Mouse (Mus musculus) ES-Bruce4 (cell line): ENCODE measurements around the gene Cenpb. TPM values are rescaled to one million over a fixed set of nuclear protein-coding genes. Genes with fewer than 3 reads are reported as not detected.

Source experiments
- H3K27ac ChIP-seq: 2 replicates; pipeline ENCODE4 v1.5.1; 2012; ENCODE audit warnings: low read length, inconsistent platforms; ENCODE audit not compliant: insufficient read depth
- H3K27me3 ChIP-seq: 2 replicates; pipeline ENCODE4 v1.6.1; 2012; ENCODE audit warnings: mild to moderate bottlenecking, low read length, inconsistent platforms; ENCODE audit not compliant: control insufficient read depth, poor library complexity, insufficient read depth, severe bottlenecking
- H3K36me3 ChIP-seq: 2 replicates; pipeline ENCODE4 v1.6.1; 2012; ENCODE audit warnings: inconsistent platforms, mild to moderate bottlenecking, low read length, moderate library complexity; ENCODE audit not compliant: control insufficient read depth, poor library complexity, insufficient read depth, severe bottlenecking
- H3K4me1 ChIP-seq: one replicate; pipeline ENCODE4 v1.8.1; 2011; ENCODE audit warnings: low read length; ENCODE audit not compliant: control insufficient read depth, insufficient read depth
- H3K4me3 ChIP-seq: 2 replicates; pipeline ENCODE4 v1.5.1; 2011; ENCODE audit warnings: low read depth, mild to moderate bottlenecking, low read length
- H3K9ac ChIP-seq: 2 replicates; pipeline ENCODE4 v1.6.1; 2012; ENCODE audit warnings: low read depth, mild to moderate bottlenecking, inconsistent platforms; ENCODE audit not compliant: poor library complexity, severe bottlenecking
- H3K9me3 ChIP-seq: replicated peaks from 2 replicates; pipeline ENCODE4 v1.6.1; 2012; ENCODE audit warnings: mild to moderate bottlenecking, low read length, inconsistent platforms; ENCODE audit not compliant: control insufficient read depth, poor library complexity, insufficient read depth, severe bottlenecking
- CTCF ChIP-seq: IDR thresholded peaks from one replicate; pipeline ENCODE4 v1.8.1; 2011; ENCODE audit warnings: low read depth, low read length
- EP300 ChIP-seq: IDR thresholded peaks from 2 replicates; pipeline ENCODE4 v1.6.1; 2011; ENCODE audit warnings: low read depth, low read length; ENCODE audit not compliant: insufficient read depth
- POLR2A ChIP-seq: IDR thresholded peaks from one replicate; pipeline ENCODE4 v1.8.1; 2011; ENCODE audit warnings: low read length; ENCODE audit not compliant: insufficient read depth
- polyA plus RNA-seq: library from polyadenylated mRNA; stranded (reverse); fragments of >200 nt; gene quantifications from 2 replicates; pipeline ENCODE4 v1.2.4, GENCODE M21; 2011; ENCODE audit warnings: low read depth; ENCODE audit not compliant: missing spikeins, insufficient read depth, insufficient read length

Cenpb gene
- polyA plus RNA-seq, 1 experiment: 12.2 TPM

DNA sequence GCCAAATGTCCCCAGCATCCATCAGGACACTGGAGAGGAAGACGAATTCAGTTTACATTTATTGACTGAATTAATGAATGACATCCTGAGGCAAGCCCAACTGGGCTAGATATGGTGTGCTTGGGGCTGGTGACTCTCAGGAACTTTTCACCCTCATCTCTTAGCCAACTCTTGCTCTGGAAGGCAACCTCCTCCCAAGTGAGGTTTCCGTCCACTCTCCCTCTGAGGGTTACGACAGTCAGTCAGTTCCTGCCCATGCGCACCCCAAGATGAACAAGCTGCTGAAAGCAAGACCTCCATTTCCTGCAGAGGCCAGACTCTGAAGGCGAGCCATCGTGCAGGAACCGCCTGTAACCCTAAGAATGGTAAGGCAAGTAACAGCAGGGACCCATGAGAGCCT, 22.9 kb downstream of the Cenpb start:
- Histone ChIP-seq H3K9ac (no peak overlapping the region), H3K27ac (no peak overlapping the region), H3K9me3 (no peaks in the 10 kb centered on the region), H3K4me1 (peaks cover 1% of the 10 kb centered on the region), H3K4me3 (no peak overlapping the region), H3K27me3 (no peaks in the 10 kb centered on the region), H3K36me3 (no peaks in the 10 kb centered on the region; the same call in 1 of the 2 replicates)
- TF ChIP-seq CTCF (no peak), EP300 (no peak), POLR2A (no peak)

- Histone ChIP-seq H3K36me3 (peaks cover 13% of the 10 kb centered on the region), H3K9ac (no peak overlapping the region), H3K4me1 (peaks cover 6% of the 10 kb centered on the region), H3K27me3 (no peaks in the 10 kb centered on the region), H3K9me3 (no peaks in the 10 kb centered on the region), H3K4me3 (no peak overlapping the region), H3K27ac (no peak overlapping the region)
- TF ChIP-seq POLR2A (no peak), EP300 (no peak), CTCF (no peak)
These were observed 25.8 kb downstream of the Cenpb start for GRCm38 (mm10) chr2:131154036-131154435.

GRCm38 (mm10) chr2:131152166-131152730, 27.6 kb downstream of the Cenpb start:
- H3K36me3 ChIP-seq: peaks cover 25% of the 10 kb centered on the region
- H3K27ac ChIP-seq: no peak overlapping the region
- no peak overlapping the region for H3K4me3 ChIP-seq
- peaks cover 6% of the 10 kb centered on the region for H3K4me1 ChIP-seq
- H3K27me3 ChIP-seq: no peaks in the 10 kb centered on the region
- H3K9me3 ChIP-seq: no peaks in the 10 kb centered on the region
- no peak for TF ChIP-seq EP300
- no peak for TF ChIP-seq CTCF
- no peak for TF ChIP-seq POLR2A
- no peak overlapping the region for H3K9ac ChIP-seq

GRCm38 (mm10) chr2:131149254-131149578, 30.7 kb downstream of the Cenpb start:
- no peak overlapping the region for H3K4me3 ChIP-seq
- no peaks in the 10 kb centered on the region for H3K27me3 ChIP-seq
- no peaks in the 10 kb centered on the region for H3K9me3 ChIP-seq
- peaks cover 6% of the 10 kb centered on the region for H3K4me1 ChIP-seq
- no peak overlapping the region for H3K9ac ChIP-seq
- no peak overlapping the region for H3K27ac ChIP-seq
- TF ChIP-seq CTCF: no peak
- no peak for TF ChIP-seq EP300
- no peak for TF ChIP-seq POLR2A
- peaks cover 31% of the 10 kb centered on the region for H3K36me3 ChIP-seq

- Histone ChIP-seq H3K36me3 (peaks cover 31% of the 10 kb centered on the region), H3K9ac (no peak overlapping the region), H3K4me1 (peaks cover 6% of the 10 kb centered on the region), H3K27ac (no peak overlapping the region), H3K9me3 (no peaks in the 10 kb centered on the region), H3K4me3 (no peak overlapping the region), H3K27me3 (no peaks in the 10 kb centered on the region)
- TF ChIP-seq EP300: no peak
These were observed 31.3 kb downstream of the Cenpb start for GRCm38 (mm10) chr2:131148353-131149253.

GRCm38 (mm10) chr2:131147043-131147365, 32.9 kb downstream of the Cenpb start:
- no peak overlapping the region for H3K27ac ChIP-seq
- H3K36me3 ChIP-seq: peaks cover 31% of the 10 kb centered on the region
- TF ChIP-seq CTCF (no peak), EP300 (no peak), POLR2A (no peak)
- peaks cover 4% of the 10 kb centered on the region for H3K4me1 ChIP-seq
- no peaks in the 10 kb centered on the region for H3K9me3 ChIP-seq
- no peak overlapping the region for H3K4me3 ChIP-seq
- no peak overlapping the region for H3K9ac ChIP-seq
- no peaks in the 10 kb centered on the region for H3K27me3 ChIP-seq
